Mouse (Mus musculus) intestine, embryonic 16.5 days (tissue): Measurements from ENCODE around the gene Rps16. TPM values are rescaled to one million over a fixed set of nuclear protein-coding genes. Genes with fewer than 3 reads are reported as not detected.
A peak's percentile ranks its signal among the peaks of the same experiment; 100 is the strongest.

Experiments
- ATAC-seq: fragments of 200-750 bp; cut with Nextera tagmentation; 2 replicates; pipeline ENCODE4 v1.8.0; 2017; ENCODE audit warnings: moderate TSS enrichment, moderate library complexity
- H3K27ac ChIP-seq: fragments of 300-500 bp; sonication (generic); 2 replicates; pipeline ENCODE4 v1.5.1; 2014; ENCODE audit warnings: mild to moderate bottlenecking, low read length
- H3K27me3 ChIP-seq: fragments of 300-500 bp; sonication (generic); replicated peaks from 2 replicates; pipeline ENCODE4 v1.6.1; 2014; ENCODE audit warnings: low read length, control low read depth, mixed read lengths; ENCODE audit not compliant: control insufficient read depth, insufficient read depth
- H3K36me3 ChIP-seq: fragments of 300-500 bp; sonication (generic); 2 replicates; pipeline ENCODE4 v1.6.1; 2014; ENCODE audit warnings: low read length, control low read depth; ENCODE audit not compliant: control insufficient read depth, insufficient read depth
- H3K4me1 ChIP-seq: fragments of 300-500 bp; sonication (generic); 2 replicates; pipeline ENCODE4 v1.6.1; 2014; ENCODE audit warnings: low read length, control low read depth, mixed read lengths; ENCODE audit not compliant: control insufficient read depth, insufficient read depth
- H3K4me2 ChIP-seq: fragments of 300-500 bp; sonication (generic); 2 replicates; pipeline ENCODE4 v1.6.1; 2014; ENCODE audit warnings: low read depth, low read length, control low read depth
- H3K4me3 ChIP-seq: fragments of 300-500 bp; sonication (generic); 2 replicates; pipeline ENCODE4 v1.5.1; 2014; ENCODE audit warnings: mild to moderate bottlenecking, low read length
- H3K9ac ChIP-seq: fragments of 300-500 bp; sonication (generic); 2 replicates; pipeline ENCODE4 v1.6.1; 2014; ENCODE audit warnings: low read depth, low read length
- H3K9me3 ChIP-seq: fragments of 300-500 bp; sonication (generic); 2 replicates; pipeline ENCODE4 v1.6.1; 2016; ENCODE audit warnings: low read length, control low read depth; ENCODE audit not compliant: control insufficient read depth
- WGBS: fragments of 180-500 bp; shearing (Covaris S2); extraction: QIAGEN DNeasy Blood & Tissue Kit; methylation state at CpG from one replicate; pipeline ENCODE4 v1.1.7; 2014; 5-methylcytosine and 5-hydroxymethylcytosine counted together
- polyA plus RNA-seq: library from polyadenylated mRNA; unstranded; fragments of >200 nt; fragmentation: Nextera tagmentation; extraction: Ambion mirVana; gene quantifications from 2 replicates; pipeline ENCODE4 v1.2.1, GENCODE M21; 2015

The Rps16 gene
- polyA plus RNA-seq, 1 experiment from 2014 or later = 1,010 TPM

- 92% methylated on average over 17 of the region's 17 CpGs for WGBS
- no peak for ATAC-seq
- Histone ChIP-seq H3K27me3 (no peaks in the 10 kb centered on the region), H3K36me3 (peaks cover 38% of the 10 kb centered on the region), H3K4me3 (no peak overlapping the region), H3K27ac (no peak overlapping the region), H3K9ac (no peak overlapping the region), H3K9me3 (no peaks in the 10 kb centered on the region), H3K4me1 (no peaks in the 10 kb centered on the region), H3K4me2 (no peak overlapping the region)
These were observed 31.7 kb upstream of the Rps16 start for GRCm38 (mm10) chr7:28318714-28319113.

GRCm38 (mm10) chr7:28321974-28322720 lies 28.3 kb upstream of the Rps16 start:
- Histone ChIP-seq H3K4me3 (no peak overlapping the region), H3K27me3 (no peaks in the 10 kb centered on the region), H3K9me3 (no peaks in the 10 kb centered on the region), H3K4me2 (no peak overlapping the region), H3K9ac (no peak overlapping the region), H3K36me3 (peaks cover 39% of the 10 kb centered on the region), H3K4me1 (no peaks in the 10 kb centered on the region), H3K27ac (no peak overlapping the region)
- ATAC-seq = no peak
- WGBS = 91% methylated on average over 15 of the region's 15 CpGs

- Histone ChIP-seq H3K27ac (no peak overlapping the region), H3K4me2 (no peak overlapping the region), H3K4me3 (no peak overlapping the region), H3K36me3 (peaks cover 29% of the 10 kb centered on the region), H3K9me3 (no peaks in the 10 kb centered on the region), H3K9ac (no peak overlapping the region), H3K4me1 (no peaks in the 10 kb centered on the region), H3K27me3 (no peaks in the 10 kb centered on the region)
- 95% methylated on average over 8 of the region's 8 CpGs for WGBS
- no peak for ATAC-seq
These were observed 25.2 kb upstream of the Rps16 start for GRCm38 (mm10) chr7:28325293-28325692.

- 81% methylated on average over 4 of the region's 4 CpGs for WGBS
- ATAC-seq = no peak
- H3K27me3 ChIP-seq = no peaks in the 10 kb centered on the region
- no peaks in the 10 kb centered on the region for H3K4me1 ChIP-seq
- no peak overlapping the region for H3K27ac ChIP-seq
- no peak overlapping the region for H3K9ac ChIP-seq
- H3K9me3 ChIP-seq = no peaks in the 10 kb centered on the region
- H3K4me3 ChIP-seq = no peak overlapping the region
- H3K4me2 ChIP-seq = no peak overlapping the region
- peaks cover 35% of the 10 kb centered on the region for H3K36me3 ChIP-seq
These were observed 24.0 kb upstream of the Rps16 start for GRCm38 (mm10) chr7:28326457-28326856.

GRCm38 (mm10) chr7:28328260-28328659 lies 22.2 kb upstream of the Rps16 start:
- Histone ChIP-seq H3K36me3 (peaks cover 33% of the 10 kb centered on the region), H3K9me3 (no peaks in the 10 kb centered on the region), H3K4me3 (no peak overlapping the region), H3K27me3 (no peaks in the 10 kb centered on the region), H3K4me2 (no peak overlapping the region), H3K4me1 (no peaks in the 10 kb centered on the region), H3K9ac (no peak overlapping the region), H3K27ac (no peak overlapping the region)
- ATAC-seq = no peak
- WGBS = 95% methylated on average over 2 of the region's 2 CpGs

- H3K4me1 ChIP-seq = peaks cover 7% of the 10 kb centered on the region
- no peak overlapping the region for H3K9ac ChIP-seq
- no peaks in the 10 kb centered on the region for H3K27me3 ChIP-seq
- WGBS = 91% methylated on average over 4 of the region's 4 CpGs
- peaks cover 14% of the 10 kb centered on the region for H3K36me3 ChIP-seq
- no peak overlapping the region for H3K4me2 ChIP-seq
- no peak for ATAC-seq
- no peaks in the 10 kb centered on the region for H3K9me3 ChIP-seq
- H3K4me3 ChIP-seq = no peak overlapping the region
- H3K27ac ChIP-seq = no peak overlapping the region
These were observed 15.9 kb upstream of the Rps16 start for GRCm38 (mm10) chr7:28334534-28334933.

GRCm38 (mm10) chr7:28335471-28335870 lies 15.0 kb upstream of the Rps16 start:
- ATAC-seq = no peak
- no peaks in the 10 kb centered on the region for H3K9me3 ChIP-seq
- H3K36me3 ChIP-seq = peaks cover 7% of the 10 kb centered on the region; the same call in 1 of the 2 replicates
- H3K9ac ChIP-seq = no peak overlapping the region
- no peak overlapping the region for H3K4me2 ChIP-seq
- no peak overlapping the region for H3K4me3 ChIP-seq
- H3K27ac ChIP-seq = no peak overlapping the region
- H3K27me3 ChIP-seq = no peaks in the 10 kb centered on the region
- H3K4me1 ChIP-seq = peaks cover 7% of the 10 kb centered on the region
- WGBS = 92% methylated on average over 2 of the region's 2 CpGs

- peak within 1 kb of the TSS; percentile 95 for H3K4me3 ChIP-seq
- peak within 1 kb of the TSS; percentile 83 for H3K27ac ChIP-seq
- no peaks in the 10 kb centered on the region for H3K36me3 ChIP-seq
- H3K4me2 ChIP-seq = peak within 1 kb of the TSS; percentile 64
- peak; percentile 98 for ATAC-seq
- WGBS = under 1% methylated on average over 76 of the region's 77 CpGs
- H3K9ac ChIP-seq = peak within 1 kb of the TSS; percentile 97
- H3K27me3 ChIP-seq = no peaks in the 10 kb centered on the region
- peaks cover 17% of the 10 kb centered on the region for H3K4me1 ChIP-seq
- H3K9me3 ChIP-seq = no peaks in the 10 kb centered on the region
These were observed 12.1 kb upstream of the Rps16 start, which contains the start of gene Supt5 for GRCm38 (mm10) chr7:28338108-28338998. Gene Supt5, minus strand, starts transcription at chr7:28338746.

GRCm38 (mm10) chr7:28339213-28339917 lies 11.1 kb upstream of the Rps16 start:
- Histone ChIP-seq H3K4me1 (peaks cover 17% of the 10 kb centered on the region), H3K9me3 (no peaks in the 10 kb centered on the region), H3K27me3 (no peaks in the 10 kb centered on the region), H3K4me3 (peak overlapping the region; percentile 95), H3K36me3 (no peaks in the 10 kb centered on the region), H3K9ac (peak overlapping the region; percentile 72), H3K27ac (peak overlapping the region; percentile 83), H3K4me2 (peak overlapping the region; percentile 56)
- 73% methylated on average over 19 of the region's 19 CpGs for WGBS
- ATAC-seq = no peak
